Mouse (Mus musculus) lung, postnatal 0 days (tissue): ENCODE results near the gene Btrc. TPM values are rescaled to one million over a fixed set of nuclear protein-coding genes. Genes with fewer than 3 reads are reported as not detected.
"Not testable (repeated sequence)": the region's sequence is repeated elsewhere in the genome, so short reads cannot be mapped to it uniquely, and the experiment has no call there.

Experiments used
- ATAC-seq: fragments of 200-750 bp; cut with Nextera tagmentation; 2 replicates; pipeline ENCODE4 v1.8.0; 2017; ENCODE audit warnings: moderate library complexity
- DNase-seq: peaks from one replicate; pipeline ENCODE4 v3.0.0-alpha.2; 2016; ENCODE audit warnings: low spot score
- H3K27ac ChIP-seq: fragments of 300-500 bp; sonication (generic); 2 replicates; pipeline ENCODE4 v1.5.1; 2014; ENCODE audit warnings: antibody characterized with exemption, mild to moderate bottlenecking, low read length, mixed read lengths
- H3K27me3 ChIP-seq: fragments of 300-500 bp; sonication (generic); replicated peaks from 2 replicates; pipeline ENCODE4 v1.6.1; 2014; ENCODE audit warnings: low read length, mixed read lengths; ENCODE audit not compliant: insufficient read depth
- H3K36me3 ChIP-seq: fragments of 300-500 bp; sonication (generic); 2 replicates; pipeline ENCODE4 v1.6.1; 2014; ENCODE audit warnings: low read length, mixed read lengths; ENCODE audit not compliant: insufficient read depth
- H3K4me1 ChIP-seq: fragments of 300-500 bp; sonication (generic); 2 replicates; pipeline ENCODE4 v1.6.1; 2014; ENCODE audit warnings: antibody characterized with exemption, low read depth, low read length, mixed read lengths; ENCODE audit not compliant: insufficient read depth
- H3K4me2 ChIP-seq: fragments of 300-500 bp; sonication (generic); replicated peaks from 2 replicates; pipeline ENCODE4 v1.6.1; 2014; ENCODE audit warnings: low read depth, mild to moderate bottlenecking, low read length, moderate library complexity, mixed read lengths
- H3K4me3 ChIP-seq: fragments of 300-500 bp; sonication (generic); 2 replicates; pipeline ENCODE4 v1.5.1; 2014; ENCODE audit warnings: low read depth, low read length
- H3K9ac ChIP-seq: fragments of 300-500 bp; sonication (generic); replicated peaks from 2 replicates; pipeline ENCODE4 v1.6.1; 2014; ENCODE audit warnings: low read depth, mild to moderate bottlenecking
- H3K9me3 ChIP-seq: fragments of 300-500 bp; sonication (generic); 2 replicates; pipeline ENCODE4 v1.6.1; 2016; ENCODE audit warnings: low read length, mixed read lengths
- CTCF ChIP-seq: IDR thresholded peaks from 2 replicates; pipeline ENCODE4 v1.5.1; 2016; ENCODE audit warnings: antibody characterized with exemption, mild to moderate bottlenecking
- EP300 ChIP-seq: IDR thresholded peaks from 2 replicates; pipeline ENCODE4 v1.6.1; 2016; ENCODE audit warnings: antibody characterized with exemption, mild to moderate bottlenecking, control low read depth
- WGBS: fragments of 180-500 bp; shearing (Covaris S2); extraction: QIAGEN DNeasy Blood & Tissue Kit; methylation state at CpG from one replicate; pipeline ENCODE4 v1.1.7; 2014; 5-methylcytosine and 5-hydroxymethylcytosine counted together
- polyA plus RNA-seq: library from polyadenylated mRNA; unstranded; fragments of >200 nt; fragmentation: Nextera tagmentation; extraction: Ambion mirVana; gene quantifications from 2 replicates; pipeline ENCODE4 v1.2.1, GENCODE M21; 2015

Gene Btrc
- polyA plus RNA-seq, 1 experiment from 2014 or later = 20.7 TPM

DNA sequence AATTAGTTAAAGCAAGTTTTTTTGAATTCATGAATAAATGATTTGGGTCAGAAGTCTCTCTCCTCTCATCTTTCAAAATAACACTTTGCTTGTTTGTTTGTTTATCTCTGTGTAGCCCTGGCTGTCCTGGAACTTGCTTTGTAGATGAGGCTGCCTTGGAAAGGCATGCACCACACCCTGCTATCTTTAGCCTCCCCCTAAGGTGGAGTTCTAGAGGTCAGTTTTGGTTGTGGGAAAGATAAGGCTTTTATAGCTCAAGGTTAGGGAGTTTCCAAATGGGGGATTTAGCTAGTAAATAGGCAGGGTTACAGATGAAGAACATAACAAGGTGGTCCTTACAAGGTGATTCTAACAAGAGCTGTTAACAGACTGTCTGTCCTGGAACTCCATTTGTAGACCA is 3.0 kb upstream of the Btrc start:
- H3K4me3 ChIP-seq = no peak overlapping the region
- H3K9me3 ChIP-seq = no peaks in the 10 kb centered on the region
- no peak overlapping the region for H3K27ac ChIP-seq
- DNase-seq = no peak
- no peak for ATAC-seq
- TF ChIP-seq EP300 = no peak
- TF ChIP-seq CTCF = no peak
- no peaks in the 10 kb centered on the region for H3K36me3 ChIP-seq
- no peak overlapping the region for H3K9ac ChIP-seq
- H3K4me2 ChIP-seq = no peak overlapping the region
- peaks cover 5% of the 10 kb centered on the region; the same call in 1 of the 2 replicates for H3K4me1 ChIP-seq
- H3K27me3 ChIP-seq = no peaks in the 10 kb centered on the region

DNA sequence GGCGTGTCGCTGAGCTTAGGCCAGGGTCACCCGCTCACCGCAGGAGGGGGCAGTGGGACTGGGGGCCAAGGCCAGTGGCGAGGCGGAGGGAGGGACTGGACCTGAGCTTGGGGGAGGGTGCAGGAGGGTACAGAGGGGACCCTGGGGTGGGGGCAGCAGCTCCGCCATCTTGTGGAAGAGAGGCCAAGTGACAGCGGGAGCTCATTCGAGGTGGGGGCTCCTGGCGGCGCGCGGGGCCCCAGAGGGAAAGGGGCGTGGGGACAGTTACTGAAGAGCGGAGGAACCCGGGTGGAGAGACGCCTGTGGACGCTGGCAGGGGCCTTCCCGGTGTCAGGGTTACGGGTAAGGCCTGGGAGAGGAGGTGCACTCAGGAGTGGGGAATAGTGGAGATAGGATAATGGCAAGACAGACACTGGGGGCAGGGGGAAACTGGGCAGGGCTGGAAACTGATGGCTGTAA is 428 bp downstream of the Btrc start:
- ATAC-seq (peak; percentile 60; the same call in 1 of the 2 replicates), DNase-seq (no peak)
- H3K27me3 ChIP-seq = no peaks in the 10 kb centered on the region
- peak overlapping the region; percentile 69 for H3K4me2 ChIP-seq
- peak overlapping the region; percentile 68 for H3K9ac ChIP-seq
- H3K4me3 ChIP-seq = peak overlapping the region; percentile 84
- peak overlapping the region; percentile 77 for H3K27ac ChIP-seq
- TF ChIP-seq CTCF (peak; percentile 47; the same call in 1 of the 2 replicates), EP300 (no peak)
- H3K36me3 ChIP-seq = no peaks in the 10 kb centered on the region
- WGBS = 3% methylated on average over 20 of the region's 20 CpGs
- peaks cover 5% of the 10 kb centered on the region; the same call in 1 of the 2 replicates for H3K4me1 ChIP-seq
- no peaks in the 10 kb centered on the region for H3K9me3 ChIP-seq

DNA sequence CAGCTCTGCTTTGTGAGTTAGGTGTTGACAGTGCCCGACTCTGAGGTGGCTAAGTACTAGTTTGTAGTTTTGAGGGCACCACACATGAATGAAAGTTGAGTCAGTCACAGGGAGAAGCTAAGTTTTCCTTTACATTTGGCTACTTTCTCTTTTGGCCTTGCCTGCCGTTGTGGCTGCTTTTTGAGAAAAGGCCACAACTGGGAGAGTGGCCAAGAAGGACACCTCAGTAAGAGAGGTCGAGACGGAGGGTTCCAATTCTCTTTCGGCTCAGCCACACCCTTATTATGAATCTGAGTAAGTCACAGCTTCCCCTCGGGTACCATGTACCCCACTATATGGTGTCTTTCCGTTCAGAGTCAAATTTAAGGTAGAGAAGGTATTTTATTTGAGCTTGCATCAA is 3.1 kb downstream of the Btrc start:
- ATAC-seq (no peak), DNase-seq (no peak)
- H3K9me3 ChIP-seq = no peaks in the 10 kb centered on the region
- WGBS = 68% methylated on average over 7 of the region's 7 CpGs
- no peak for TF ChIP-seq CTCF
- TF ChIP-seq EP300 = no peak
- peaks cover 5% of the 10 kb centered on the region; the same call in 1 of the 2 replicates for H3K4me1 ChIP-seq
- no peaks in the 10 kb centered on the region for H3K27me3 ChIP-seq
- H3K4me2 ChIP-seq = no peak overlapping the region
- H3K9ac ChIP-seq = no peak overlapping the region
- no peak overlapping the region for H3K27ac ChIP-seq
- H3K4me3 ChIP-seq = no peak overlapping the region
- no peaks in the 10 kb centered on the region for H3K36me3 ChIP-seq

DNA sequence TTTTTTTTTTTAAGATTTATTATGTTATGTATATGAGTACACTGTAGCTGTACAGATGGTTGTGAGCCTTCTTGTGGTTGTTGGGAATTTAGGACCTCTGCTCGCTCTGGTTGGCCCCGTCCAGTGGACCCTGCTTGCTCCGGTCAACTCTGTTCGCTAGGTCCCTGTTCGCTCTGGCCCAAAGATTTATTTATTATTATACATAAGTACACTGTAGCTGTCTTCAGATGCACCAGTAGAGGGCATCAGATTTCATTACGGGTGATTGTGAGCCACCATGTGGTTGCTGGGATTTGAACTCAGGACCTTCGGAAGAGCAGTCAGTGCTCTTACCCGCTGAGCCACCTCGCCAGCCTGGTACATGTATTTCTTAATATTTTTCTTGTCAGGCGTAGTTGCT is 21.3 kb downstream of the Btrc start:
- not testable (repeated sequence) for H3K9me3 ChIP-seq, H3K9ac ChIP-seq, H3K4me2 ChIP-seq, H3K27ac ChIP-seq, H3K36me3 ChIP-seq, H3K4me3 ChIP-seq, ATAC-seq, H3K4me1 ChIP-seq, DNase-seq, H3K27me3 ChIP-seq
- WGBS = over 99% methylated on average over 10 of the region's 10 CpGs
- TF ChIP-seq CTCF = peak; percentile 15; the same call in 1 of the 2 replicates

DNA sequence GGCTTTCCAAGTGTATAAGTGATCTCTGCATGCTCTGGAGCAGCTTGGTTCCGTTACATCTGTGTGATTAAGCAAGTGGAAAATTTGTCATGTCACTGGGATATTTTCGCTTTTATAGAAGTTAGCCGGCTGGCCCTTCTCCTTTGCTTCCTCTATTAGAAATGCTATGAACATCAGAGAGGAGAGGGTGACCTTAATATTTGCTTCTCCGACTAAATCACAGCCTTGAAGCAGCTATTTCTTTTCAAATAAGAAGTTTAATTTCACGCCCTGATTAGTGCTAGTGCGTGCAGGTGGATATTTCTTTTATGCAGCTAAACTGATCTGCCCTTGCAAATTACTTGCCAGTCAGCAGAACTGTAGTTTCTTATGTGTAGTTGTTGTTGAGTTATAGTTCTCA is 25.0 kb downstream of the Btrc start:
- TF ChIP-seq EP300 (no peak), CTCF (no peak)
- Histone ChIP-seq H3K27ac (no peak overlapping the region), H3K27me3 (no peaks in the 10 kb centered on the region), H3K4me2 (no peak overlapping the region), H3K36me3 (no peaks in the 10 kb centered on the region), H3K4me1 (no peaks in the 10 kb centered on the region), H3K9ac (no peak overlapping the region), H3K9me3 (no peaks in the 10 kb centered on the region), H3K4me3 (no peak overlapping the region)
- DNase-seq = peak; percentile 59
- WGBS = 78% methylated on average over 6 of the region's 6 CpGs
- ATAC-seq = no peak

DNA sequence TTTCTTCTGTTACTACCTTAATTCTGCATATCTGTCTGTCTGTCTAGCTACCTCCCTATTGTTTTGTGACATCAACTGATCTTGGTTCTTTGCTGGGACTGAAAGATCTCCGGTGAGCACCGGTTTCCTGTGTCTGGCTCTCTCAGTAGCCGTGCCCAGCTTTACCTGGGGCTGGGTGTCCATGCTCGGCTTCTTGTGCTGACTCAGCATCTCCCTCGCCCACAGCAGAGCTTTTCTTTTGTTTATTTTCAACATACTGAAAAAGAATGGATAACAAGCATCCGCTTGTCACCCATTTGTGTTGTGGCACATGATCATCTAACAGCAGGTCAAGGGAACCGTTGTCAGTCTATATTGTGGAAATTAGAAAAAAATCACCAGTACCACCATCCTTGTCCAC is 30.5 kb downstream of the Btrc start:
- ATAC-seq = no peak
- H3K9ac ChIP-seq = no peak overlapping the region
- H3K4me3 ChIP-seq = no peak overlapping the region
- DNase-seq = no peak
- H3K27me3 ChIP-seq = no peaks in the 10 kb centered on the region
- H3K4me1 ChIP-seq = no peaks in the 10 kb centered on the region
- no peaks in the 10 kb centered on the region for H3K36me3 ChIP-seq
- TF ChIP-seq CTCF = no peak
- no peak overlapping the region for H3K27ac ChIP-seq
- H3K4me2 ChIP-seq = no peak overlapping the region
- WGBS = 71% methylated on average over 7 of the region's 7 CpGs
- no peaks in the 10 kb centered on the region for H3K9me3 ChIP-seq

- ATAC-seq = no peak; the same call in 1 of the 2 replicates
- H3K36me3 ChIP-seq = no peaks in the 10 kb centered on the region
- no peak overlapping the region for H3K27ac ChIP-seq
- TF ChIP-seq CTCF (peak; percentile 52), EP300 (no peak)
- H3K4me3 ChIP-seq = no peak overlapping the region
- no peaks in the 10 kb centered on the region for H3K27me3 ChIP-seq
- 49% methylated on average over 2 of the region's 2 CpGs for WGBS
- H3K9ac ChIP-seq = no peak overlapping the region
- H3K4me2 ChIP-seq = no peak overlapping the region
- H3K4me1 ChIP-seq = no peaks in the 10 kb centered on the region
- H3K9me3 ChIP-seq = no peaks in the 10 kb centered on the region
- no peak for DNase-seq
Observed at GRCm38 (mm10) chr19:45411000-45411399, 47.5 kb downstream of the Btrc start.
